Mouse (Mus musculus) heart, postnatal 4 days (tissue): ENCODE results near the gene Gchfr. TPM values are rescaled to one million over a fixed set of nuclear protein-coding genes. Genes with fewer than 3 reads are reported as not detected.

Source experiments
- DNase-seq: peaks from one replicate; pipeline ENCODE4 v3.0.0; 2021
- total RNA-seq, 2 experiments: library from RNA; stranded (reverse); gene quantifications; 2 replicates each; pipeline ENCODE4 v1.2.3; 2021

Gchfr gene
- total RNA-seq, 2 experiments from 2014 or later = 2.2 to 2.3 TPM

DNA sequence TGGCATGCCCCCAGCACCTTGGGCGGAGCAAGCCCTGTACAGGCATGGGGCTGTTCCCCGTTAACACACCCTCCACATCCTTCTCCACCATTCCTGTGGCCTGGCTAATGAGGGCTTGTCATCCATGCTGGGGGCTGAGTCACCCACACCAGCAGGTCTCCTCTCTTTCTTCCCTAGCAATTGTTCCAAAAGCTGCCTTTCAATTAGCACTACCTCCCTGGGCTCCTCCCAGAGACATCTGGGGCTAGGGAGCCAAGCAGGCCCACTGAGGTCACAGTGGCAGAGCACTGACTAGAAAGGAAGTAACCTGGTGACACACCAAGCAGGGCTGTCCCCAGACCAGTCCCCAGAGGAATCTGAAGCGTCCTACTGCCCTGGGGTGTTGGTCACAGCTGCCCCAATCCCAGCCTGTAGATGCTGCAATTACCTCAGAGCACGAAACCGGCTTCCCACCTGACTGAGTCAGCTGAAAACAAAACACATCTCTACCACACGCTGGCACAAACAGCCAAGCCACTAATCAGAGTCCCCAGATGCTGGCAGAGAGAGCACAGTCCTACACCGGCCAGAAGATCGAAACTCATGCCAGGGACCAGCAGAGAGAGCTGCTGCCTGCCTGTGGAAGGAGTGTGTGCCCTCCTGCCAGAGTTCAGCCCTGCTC lies 6.5 kb downstream of the Gchfr start, which contains the start of gene Gm14137:
TSS of gene Gm14137 (plus strand) at position 519 of the 661 bp plus-strand sequence.
- no peak for DNase-seq

DNA sequence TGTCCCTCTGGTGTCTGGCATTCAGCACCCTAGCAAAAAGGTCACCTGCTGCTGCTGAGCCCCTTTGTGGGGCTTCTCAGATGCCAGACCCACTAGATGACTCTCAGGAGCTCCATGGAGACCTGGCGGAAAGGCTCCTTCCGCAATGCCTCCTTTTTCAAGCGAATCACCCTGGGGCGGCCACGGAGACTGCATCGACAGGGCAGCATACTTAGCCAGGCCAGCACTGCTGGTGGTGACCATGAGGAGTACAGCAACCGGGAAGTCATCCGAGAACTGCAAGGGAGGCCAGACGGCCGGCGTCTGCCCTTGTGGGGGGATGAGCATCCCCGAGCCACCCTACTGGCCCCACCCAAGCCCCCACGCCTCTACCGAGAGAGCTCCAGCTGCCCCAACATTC lies 7.3 kb downstream of the Gchfr start:
- no peak for DNase-seq

DNA sequence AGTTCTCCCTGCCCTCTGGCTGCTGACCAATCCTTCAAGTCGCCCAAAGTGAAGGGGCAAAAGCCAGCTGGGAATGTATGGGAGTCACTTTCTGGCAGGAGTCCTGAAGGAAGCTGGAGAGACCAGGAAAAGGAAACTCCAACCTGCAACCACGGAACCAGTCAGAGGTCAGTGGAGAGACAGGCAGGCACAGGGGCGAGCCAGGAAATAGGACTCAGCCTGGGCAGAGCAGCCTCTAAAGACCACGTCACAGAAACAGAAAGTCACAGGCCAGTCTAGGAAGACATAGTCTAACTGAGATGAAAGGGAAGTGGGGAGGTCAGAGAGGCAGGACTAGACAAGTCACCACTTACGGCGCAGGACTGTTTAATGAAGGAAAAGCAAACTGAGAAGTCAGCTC lies 8.0 kb downstream of the Gchfr start:
- DNase-seq = no peak

DNA sequence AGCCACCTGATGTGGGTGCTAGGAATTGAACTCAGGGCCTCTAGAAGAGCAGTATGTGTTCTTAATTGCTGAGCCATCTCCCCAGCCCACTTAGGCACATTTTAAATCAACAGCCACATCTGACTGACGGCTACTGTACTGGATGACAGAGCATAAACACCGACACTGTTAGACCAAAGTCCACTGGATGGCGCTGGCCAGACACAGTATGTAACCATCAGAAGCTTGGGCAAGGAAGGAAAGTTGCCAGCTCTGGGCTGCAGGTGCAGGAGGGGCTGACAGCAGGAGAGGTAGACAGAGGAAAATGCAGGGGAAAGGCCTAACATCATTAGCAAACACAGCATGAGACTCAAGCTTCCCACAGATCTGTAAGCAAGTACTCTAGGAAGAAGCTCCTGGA lies 9.2 kb downstream of the Gchfr start:
- no peak for DNase-seq

DNA sequence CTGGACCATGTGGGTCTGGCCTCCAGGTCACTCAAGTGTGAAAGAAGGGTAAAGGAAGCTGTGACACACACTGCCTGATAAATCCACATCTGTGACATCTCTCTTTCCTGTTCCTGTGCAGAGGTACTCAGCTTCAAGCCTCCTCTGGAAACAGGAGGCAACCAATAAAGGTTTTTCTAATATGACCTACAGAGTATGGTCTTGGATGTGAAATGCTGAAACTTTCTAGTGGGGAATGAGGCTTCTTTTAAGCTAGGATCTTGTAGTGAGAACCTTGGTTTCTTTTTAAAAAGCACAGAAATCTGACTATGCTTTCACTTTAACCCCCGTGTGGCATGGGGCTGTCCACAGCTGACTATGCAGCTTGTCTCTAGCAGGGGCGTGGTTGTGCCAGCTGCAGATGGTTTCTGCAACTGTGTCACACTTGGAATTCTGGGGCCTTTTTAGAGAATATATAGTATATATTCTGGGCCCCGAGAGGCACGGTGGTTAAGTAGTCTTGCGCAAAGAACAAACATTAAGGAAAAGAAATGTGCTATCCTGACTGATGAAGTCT lies 9.9 kb downstream of the Gchfr start:
- DNase-seq = no peak

DNA sequence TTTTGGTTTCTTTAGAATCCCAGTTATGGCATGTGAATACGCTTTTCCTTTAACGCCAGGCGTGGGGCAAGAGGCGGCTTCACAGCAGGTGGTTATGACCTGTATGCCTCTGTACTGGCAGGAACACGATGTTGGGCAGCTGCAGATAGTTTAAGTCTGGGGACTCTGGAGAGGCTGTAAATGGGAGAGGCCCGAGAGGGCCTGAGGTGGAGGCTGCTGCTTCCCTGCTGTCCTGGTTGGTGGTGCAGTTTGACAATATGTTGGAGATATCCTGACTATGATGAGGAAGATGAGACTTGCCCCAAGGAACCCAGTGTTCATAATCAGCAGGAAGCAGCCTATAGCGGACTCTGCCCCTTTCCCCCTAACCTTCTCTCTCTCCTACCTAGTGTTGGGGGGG lies 15.3 kb downstream of the Gchfr start:
- DNase-seq = no peak

DNA sequence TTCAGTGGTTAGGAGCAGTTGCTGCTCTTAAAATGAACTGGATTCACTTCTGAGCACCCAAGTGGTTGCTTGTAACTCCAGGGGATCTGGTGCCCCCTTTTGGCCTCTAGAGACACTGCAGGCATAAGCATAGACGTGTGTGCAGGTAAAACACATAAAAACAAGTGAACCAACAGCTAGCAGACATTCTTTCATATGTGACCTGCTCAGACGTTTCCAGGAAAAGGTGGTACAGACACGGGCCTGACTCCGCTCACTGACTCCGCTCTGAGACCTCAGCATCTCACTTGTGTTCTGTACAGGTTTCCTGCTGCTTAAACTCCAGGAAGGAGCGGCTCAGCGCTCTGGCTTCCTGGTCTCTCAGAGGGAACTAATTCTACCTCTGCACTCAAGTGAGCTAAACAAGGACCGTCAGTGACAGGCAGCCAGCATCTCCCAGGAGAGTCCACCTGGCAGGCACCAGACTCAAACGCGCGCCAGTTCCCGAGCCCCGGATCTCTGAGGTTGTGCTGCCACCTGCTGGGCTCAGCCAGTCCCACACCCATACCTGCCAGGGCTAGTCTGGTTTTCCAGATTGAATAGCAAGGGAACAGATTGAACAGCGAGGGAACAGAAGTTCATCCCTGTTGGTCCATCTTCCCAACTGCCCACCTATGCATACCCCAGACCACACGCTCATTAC lies 21.6 kb downstream of the Gchfr start:
- DNase-seq = peak; percentile 93

DNA sequence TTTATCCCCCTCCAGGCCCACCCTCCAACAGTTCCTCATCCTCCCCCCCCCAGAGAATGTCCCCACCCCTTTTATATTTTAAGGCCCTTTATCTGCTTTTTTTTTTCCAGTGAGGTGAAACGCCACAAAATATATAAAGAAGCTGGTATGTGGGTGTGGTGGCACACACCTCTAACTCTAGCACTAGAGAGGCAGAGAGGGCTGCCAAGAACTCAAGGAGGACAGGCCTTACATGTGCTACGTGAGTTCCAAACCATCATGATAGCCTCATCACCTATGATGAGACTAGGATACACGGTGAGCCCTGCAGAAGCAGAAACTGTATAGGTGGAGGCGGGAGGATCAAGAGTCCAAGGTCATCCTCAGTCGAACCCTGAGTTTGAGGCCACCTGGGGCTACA lies 23.4 kb downstream of the Gchfr start:
- DNase-seq = no peak

DNA sequence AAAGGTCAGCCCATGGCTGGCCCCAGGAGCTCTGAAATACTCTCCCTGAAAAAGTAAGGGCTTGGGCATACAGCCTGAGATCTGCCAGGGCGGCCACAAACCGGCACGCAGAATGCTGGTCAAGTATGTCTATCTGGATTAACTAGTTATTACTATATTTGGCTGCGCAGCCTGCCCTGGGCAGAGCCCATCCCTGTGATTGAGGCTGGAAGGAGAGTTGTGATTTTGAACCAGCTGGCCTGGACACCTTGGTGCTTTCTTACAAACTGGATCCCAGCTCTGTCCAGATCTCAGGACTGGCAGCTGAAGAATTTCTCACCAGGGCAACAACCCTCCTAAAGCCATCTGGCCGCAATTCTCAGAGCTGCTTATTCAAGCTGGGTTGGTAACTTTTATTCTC lies 26.6 kb downstream of the Gchfr start:
- DNase-seq = peak; percentile 42

DNA sequence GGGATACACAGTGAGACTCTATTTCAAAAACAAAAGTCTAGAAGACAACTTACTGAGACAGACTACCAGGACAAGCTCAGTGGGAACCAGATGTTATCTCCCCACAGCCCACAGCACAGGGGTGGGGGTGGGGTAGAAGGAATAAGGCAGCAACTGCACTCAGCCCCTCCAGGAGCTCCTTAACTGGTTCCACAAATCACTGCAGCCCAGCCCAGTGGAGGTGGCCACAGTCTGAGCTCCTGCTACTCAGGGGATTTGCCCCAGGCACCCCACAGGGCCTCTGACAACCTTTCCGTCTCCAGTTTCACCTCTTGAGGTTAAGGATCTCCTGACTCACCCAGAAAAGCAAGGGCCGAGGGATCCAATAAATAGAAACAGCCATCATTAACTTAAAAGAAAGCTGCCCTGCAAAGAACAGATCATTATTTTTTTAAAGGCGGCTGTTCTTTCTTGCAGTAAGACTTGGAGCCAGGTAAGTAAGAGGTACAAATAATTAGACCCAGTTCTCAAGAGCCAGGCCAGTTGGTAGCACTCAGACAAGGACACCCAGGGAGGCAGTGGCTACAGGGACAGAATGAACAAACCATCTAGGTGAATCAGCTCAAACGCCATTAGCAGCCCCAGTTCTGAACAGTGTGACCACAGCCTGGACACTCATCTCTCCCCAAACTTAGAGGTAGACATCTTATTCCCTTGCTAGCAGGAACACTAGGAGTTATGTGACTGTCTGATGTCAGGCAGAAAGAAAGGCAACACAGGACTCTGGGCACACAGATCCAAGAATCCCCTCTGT lies 28.9 kb downstream of the Gchfr start:
- DNase-seq = no peak

DNA sequence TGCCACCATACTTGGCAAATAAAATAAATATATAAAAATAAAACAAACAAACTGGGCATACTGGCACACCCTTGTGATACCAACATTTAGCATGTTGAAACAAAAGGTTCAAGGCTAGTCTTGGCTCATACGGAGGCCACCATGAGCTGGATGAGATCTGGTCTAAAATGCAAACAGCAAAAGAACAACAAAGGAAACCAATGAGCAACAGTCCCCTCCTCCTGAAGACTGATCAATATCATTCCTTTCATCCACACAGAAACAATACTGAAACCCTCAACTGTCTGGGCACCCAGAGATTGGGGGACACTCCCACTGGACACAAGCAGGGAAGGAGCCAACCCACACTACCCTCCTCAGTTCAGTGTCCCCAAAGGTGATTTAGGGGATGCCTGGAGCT lies 29.9 kb downstream of the Gchfr start:
- DNase-seq = no peak

DNA sequence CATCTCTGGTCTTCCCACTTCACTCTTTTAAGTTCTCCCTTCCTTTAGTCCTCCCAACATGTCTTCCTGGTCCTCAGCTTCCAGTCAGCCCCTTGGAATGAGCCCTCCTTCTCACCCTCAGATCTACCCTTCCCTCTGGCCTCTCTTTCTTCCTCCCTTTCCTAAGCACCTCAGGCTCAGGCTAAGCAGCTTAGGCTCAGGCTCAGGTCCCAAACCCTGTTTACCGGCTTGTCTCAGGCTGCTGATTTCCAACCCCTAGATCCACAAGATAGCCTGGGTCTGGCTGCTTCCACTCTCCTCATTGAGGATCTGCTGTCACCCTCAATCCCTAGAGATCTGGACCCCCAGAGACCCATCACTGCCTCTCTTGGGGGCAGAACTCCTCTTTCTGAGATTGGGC lies 30.5 kb downstream of the Gchfr start:
- no peak for DNase-seq

DNA sequence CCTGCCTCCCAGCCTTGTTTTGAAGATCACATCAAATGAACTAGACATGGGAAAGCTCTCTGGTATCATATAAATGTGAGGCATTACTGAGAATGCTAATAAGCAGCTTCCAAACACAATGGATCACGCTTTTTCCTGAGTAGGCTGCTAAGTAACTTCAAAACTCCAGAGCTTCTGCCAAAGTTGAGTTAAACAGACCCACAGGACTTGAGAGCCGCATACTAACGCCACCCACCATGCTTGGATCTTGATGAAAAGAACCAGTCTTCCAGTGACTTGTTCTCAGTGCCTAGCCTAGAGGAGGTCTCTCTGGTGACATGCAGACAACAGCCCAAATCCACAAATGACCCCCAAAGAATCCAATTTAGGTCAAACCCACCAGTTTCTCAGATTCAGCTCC lies 31.4 kb downstream of the Gchfr start:
- DNase-seq = no peak

DNA sequence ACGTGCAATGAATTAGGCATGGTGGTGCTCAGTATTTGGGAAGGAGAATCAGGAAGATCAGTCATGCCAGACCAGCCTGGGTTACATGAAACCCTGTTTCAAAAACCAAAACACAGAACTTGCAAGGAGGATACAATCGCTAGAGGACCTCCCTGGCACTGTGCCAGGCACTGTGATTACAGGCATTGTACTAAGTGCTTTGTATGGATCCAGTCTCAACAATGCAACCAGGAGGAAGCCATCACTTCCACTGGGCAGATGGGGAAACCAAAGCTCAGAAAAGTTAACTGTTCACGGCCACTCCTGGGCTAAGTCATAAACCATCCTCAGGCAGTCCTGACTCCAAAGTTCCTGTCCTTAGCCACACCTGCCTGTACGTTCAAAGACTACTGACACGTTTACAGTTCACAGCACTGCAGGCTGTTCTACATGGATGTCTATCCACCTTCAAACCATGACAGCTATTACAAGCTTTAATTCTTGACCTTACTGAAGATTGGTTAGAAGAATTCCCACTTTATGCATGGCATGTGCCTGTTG lies 35.4 kb downstream of the Gchfr start:
- peak; percentile 66 for DNase-seq

DNA sequence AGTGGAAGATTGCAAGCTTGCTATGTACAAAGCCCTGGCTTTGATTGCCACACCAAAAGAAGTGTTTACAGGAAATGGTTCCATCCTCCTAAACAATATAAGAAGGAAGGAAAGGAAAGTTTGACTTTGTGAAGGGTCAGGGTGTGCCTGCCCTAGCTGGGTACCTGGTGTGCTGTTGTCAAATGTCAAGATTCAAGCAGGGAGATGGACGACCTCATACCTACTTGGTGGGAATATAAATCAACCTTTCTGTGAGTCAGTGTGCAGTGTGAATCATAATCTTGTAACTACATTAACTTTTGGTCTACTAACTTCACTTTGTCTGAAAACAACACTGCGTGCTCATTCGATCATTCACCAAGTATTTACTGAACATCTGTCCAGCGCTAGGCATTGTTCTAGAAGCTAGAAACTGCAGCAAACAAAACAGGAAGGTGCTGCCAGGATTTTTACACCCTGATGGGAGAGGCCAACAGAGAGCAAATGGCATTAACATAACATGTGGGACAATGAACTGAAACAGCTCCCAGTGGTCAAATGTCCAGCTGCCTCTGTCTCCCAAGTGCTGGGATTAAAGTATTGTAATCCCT lies 36.4 kb downstream of the Gchfr start:
- DNase-seq = no peak

DNA sequence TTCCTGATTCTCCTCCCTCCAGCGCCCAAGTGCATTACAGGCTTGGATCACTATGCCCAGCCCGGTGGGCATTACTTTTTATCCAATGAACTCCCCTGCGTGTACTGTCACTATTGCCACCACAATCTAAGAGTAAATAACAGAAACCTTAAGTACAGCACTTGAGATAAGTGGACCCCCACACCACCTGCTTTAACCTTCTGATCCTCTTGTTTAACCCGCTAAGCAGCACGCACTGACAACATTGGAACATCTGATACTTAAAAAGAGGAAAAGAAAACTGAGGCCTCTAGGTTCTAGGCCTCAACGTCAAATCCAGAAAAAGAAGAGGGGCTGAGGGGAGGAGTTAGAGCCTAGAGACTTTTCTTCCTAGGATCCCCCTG lies 40.4 kb downstream of the Gchfr start:
- DNase-seq = no peak

DNA sequence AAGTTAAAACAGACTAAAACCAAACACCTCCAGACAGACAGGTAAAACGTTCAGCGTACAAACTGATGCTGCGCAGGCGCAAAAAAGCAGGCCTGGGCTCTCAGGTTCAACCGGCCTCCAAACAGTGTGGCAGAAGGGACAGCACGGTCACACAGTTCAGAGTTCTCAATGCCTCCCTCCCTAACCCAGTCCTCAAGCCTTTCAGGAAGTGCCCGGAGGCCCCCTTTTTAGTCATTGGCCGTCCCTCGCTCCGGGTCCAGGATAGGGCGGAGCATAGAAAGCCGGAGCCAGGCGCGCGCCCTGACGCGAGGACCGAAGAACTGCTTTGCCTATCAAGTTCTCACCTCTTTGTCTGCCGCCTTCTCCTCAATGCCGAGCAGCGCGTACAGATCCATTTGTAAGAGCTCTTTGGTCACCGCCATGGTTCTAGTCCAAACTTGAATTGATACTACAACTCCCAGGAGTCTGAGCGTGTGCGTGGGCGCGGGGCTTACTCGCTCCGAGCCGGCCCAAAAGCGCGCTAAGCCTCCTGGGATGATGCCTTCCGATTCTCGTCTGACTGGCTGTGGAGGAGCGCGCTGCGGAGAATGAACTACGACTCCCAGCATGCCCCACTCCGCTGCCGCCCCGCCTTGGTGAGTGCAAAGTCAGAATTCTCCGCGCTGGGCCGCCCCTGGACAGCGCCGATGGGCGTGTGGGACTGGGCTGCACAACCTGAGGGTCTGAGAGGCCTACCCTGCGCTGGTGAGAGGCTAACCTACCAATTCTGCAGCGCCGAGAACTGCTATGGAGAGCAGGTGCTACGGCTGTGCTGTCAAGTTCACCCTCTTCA lies 41.0 kb downstream of the Gchfr start, which contains the start of the genes Zfyve19 and Dnajc17:
TSS of gene Zfyve19 (plus strand) at position 274 of the 832 bp plus-strand sequence.
TSS of gene Dnajc17 (minus strand) at position 452 of the 832 bp plus-strand sequence.
- DNase-seq = peak; percentile 96

DNA sequence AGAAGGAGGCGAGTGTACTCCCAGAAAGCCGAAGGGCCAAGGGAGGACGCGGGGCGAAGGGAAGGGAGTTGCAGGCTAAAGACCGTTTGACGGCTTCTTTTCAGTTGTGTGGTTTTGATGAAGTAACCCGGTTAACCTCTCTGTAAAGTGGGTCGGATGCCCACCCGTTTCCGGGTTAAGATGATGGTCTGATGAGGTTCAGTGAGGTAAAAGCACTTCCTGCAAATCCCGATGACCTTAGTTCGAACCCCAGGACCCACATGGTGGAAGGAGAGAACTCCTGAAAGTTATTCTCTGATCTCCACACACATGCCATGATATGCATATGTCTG lies 41.6 kb downstream of the Gchfr start:
- no peak for DNase-seq
